Mouse (Mus musculus) testis, adult 2 months (tissue): ENCODE measurements at regions not wholly inside any gene's neighbourhood (a gene's known extent, or its start where the extent isn't known, plus 50 kb on each side); places are given as distances from the start of the nearest gene placed in this dataset.

Source experiments
- H3K27ac ChIP-seq: fragments of 200-500 bp; 2 replicates; pipeline ENCODE4 v1.5.1; 2012; ENCODE audit warnings: low read depth, low read length; ENCODE audit not compliant: control insufficient read depth, insufficient read depth
- H3K27me3 ChIP-seq: fragments of 200-500 bp; 2 replicates; pipeline ENCODE4 v1.6.1; 2012; ENCODE audit warnings: mild to moderate bottlenecking, low read length, moderate library complexity; ENCODE audit not compliant: control insufficient read depth, insufficient read depth
- H3K36me3 ChIP-seq: fragments of 200-500 bp; 2 replicates; pipeline ENCODE4 v1.6.1; 2012; ENCODE audit warnings: mild to moderate bottlenecking, low read length; ENCODE audit not compliant: control insufficient read depth, insufficient read depth
- H3K4me1 ChIP-seq: fragments of 200-500 bp; 2 replicates; pipeline ENCODE4 v1.6.1; 2012; ENCODE audit warnings: low read length; ENCODE audit not compliant: control insufficient read depth, insufficient read depth
- H3K4me3 ChIP-seq: fragments of 200-500 bp; 2 replicates; pipeline ENCODE4 v1.5.1; 2012; ENCODE audit warnings: low read depth, mild to moderate bottlenecking, low read length, moderate library complexity, mixed read lengths; ENCODE audit not compliant: control insufficient read depth
- CTCF ChIP-seq: fragments of 200-500 bp; IDR thresholded peaks from 2 replicates; pipeline ENCODE4 v1.5.1; 2012; ENCODE audit warnings: low read depth, mild to moderate bottlenecking, inconsistent platforms, low read length, moderate library complexity; ENCODE audit not compliant: control insufficient read depth, insufficient read depth, insufficient replicate concordance
- POLR2A ChIP-seq: fragments of 200-500 bp; IDR thresholded peaks from 2 replicates; pipeline ENCODE4 v1.6.1; 2012; ENCODE audit warnings: low read depth, mild to moderate bottlenecking, inconsistent platforms, low read length, moderate library complexity; ENCODE audit not compliant: control insufficient read depth

DNA sequence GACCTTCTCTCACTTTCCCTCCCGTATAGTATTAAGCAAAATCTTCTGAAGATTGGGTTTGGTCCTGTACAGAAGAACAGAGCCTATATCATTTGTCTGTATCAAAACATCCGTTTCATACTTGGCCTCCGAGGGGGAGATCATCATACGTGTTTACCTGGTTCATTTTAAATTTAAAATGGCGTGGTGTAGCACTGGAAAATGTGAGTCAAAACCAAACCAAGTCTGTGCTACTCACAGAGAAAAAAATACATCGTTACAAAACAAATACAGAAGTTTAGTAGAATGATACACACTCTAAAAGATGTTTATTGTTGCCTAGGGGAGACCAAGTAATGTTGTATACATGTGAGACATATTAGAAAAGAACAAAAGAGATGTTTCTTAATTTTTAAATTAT, 1108.9 kb upstream of the Adgrl4 start:
- no peak for TF ChIP-seq POLR2A
- TF ChIP-seq CTCF, result no peak
- no peaks in the 10 kb centered on the region for H3K36me3 ChIP-seq
- H3K4me3 ChIP-seq, result no peak overlapping the region
- H3K4me1 ChIP-seq, result no peaks in the 10 kb centered on the region
- H3K27ac ChIP-seq, result no peak overlapping the region
- H3K27me3 ChIP-seq, result no peaks in the 10 kb centered on the region

DNA sequence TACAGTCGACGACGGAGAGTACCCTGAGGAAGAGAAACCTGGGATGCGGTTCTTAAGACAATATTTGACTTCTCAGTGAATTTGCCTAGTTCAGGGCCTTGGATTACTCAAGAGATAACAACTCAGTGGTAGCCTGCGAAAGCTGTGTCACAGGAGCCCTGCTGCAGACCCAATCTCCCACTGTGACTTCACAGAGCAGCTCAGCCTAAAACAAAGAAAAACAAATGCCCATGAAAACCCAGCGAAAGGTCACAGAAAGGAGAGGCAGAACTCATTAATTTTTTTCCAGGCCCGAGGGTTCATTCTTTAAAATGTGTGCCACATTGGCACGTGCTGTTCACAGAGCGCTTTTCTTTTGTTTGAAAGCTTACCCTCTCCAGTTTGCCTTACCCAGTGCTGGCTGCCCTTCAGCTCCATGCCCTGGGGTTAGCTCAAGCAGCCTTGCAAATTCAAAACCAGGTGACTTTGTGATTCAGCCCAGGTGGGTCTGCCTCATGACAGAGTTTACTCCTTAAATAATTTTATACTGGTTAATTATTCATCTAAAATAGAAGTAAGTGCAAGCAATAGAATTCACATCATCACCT, 1085.5 kb upstream of the Adgrl4 start:
- Histone ChIP-seq H3K4me1 (no peaks in the 10 kb centered on the region), H3K27ac (no peak overlapping the region), H3K36me3 (no peaks in the 10 kb centered on the region), H3K27me3 (no peaks in the 10 kb centered on the region), H3K4me3 (no peak overlapping the region; the same call in 1 of the 2 replicates)
- TF ChIP-seq CTCF (no peak), POLR2A (no peak)

DNA sequence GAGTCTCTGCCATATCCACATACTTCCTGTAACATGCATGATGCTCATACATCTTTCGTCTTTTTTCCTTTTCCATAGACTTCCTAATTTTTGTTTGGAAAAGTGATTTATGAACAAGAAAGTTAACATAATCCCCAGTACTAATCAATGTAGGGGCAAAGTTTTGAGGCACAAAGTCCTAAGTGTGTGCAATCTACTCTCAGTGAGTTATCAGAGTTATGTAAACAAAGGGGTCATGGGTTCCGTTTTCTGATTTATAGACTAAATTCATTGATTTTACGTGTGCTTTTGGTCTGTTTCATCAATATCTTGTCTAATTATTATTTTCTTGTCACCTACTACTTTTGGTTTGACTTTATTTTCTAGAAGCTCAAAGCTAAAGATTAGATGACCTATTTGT, 1071.9 kb upstream of the Adgrl4 start:
- no peak overlapping the region for H3K4me3 ChIP-seq
- TF ChIP-seq POLR2A (no peak), CTCF (no peak)
- no peaks in the 10 kb centered on the region for H3K4me1 ChIP-seq

DNA sequence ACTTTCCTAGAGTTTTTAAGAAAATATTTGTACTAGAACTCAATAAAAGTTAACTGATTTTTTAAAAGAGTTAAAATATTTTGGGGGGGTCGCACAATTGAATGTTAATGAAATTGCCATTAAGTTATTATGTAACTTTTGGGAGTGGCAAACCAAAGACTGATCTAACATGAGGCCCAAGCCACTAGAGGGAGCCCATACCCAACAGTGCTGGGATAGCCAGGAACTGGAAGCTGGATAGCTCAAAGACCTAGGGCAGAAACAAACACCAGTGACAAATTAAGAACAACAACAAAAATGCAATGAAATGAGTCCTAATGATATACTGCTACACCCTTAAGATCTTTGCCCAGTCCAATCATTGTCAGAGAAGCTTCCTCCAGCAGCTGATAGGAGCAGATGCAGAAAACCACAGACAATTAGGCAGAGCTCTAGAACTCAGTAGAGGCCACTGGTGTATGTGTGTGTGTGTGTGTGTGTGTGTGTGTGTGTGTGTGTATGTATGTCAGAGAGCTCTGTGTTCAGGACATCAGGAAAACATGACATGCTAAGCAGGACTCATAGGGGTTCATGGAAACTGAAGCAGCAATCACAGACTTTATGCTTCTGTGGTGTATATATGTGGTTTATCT, 1052.6 kb upstream of the Adgrl4 start:
- no peak for TF ChIP-seq POLR2A
- TF ChIP-seq CTCF, result no peak
- Histone ChIP-seq H3K36me3 (no peaks in the 10 kb centered on the region), H3K4me1 (no peaks in the 10 kb centered on the region), H3K27ac (no peak overlapping the region), H3K27me3 (no peaks in the 10 kb centered on the region), H3K4me3 (no peak overlapping the region)

More for the DNA sequence above, 1071.9 kb upstream of the Adgrl4 start:
- H3K27me3 ChIP-seq, result no peaks in the 10 kb centered on the region
- H3K36me3 ChIP-seq, result no peaks in the 10 kb centered on the region
- no peak overlapping the region for H3K27ac ChIP-seq

DNA sequence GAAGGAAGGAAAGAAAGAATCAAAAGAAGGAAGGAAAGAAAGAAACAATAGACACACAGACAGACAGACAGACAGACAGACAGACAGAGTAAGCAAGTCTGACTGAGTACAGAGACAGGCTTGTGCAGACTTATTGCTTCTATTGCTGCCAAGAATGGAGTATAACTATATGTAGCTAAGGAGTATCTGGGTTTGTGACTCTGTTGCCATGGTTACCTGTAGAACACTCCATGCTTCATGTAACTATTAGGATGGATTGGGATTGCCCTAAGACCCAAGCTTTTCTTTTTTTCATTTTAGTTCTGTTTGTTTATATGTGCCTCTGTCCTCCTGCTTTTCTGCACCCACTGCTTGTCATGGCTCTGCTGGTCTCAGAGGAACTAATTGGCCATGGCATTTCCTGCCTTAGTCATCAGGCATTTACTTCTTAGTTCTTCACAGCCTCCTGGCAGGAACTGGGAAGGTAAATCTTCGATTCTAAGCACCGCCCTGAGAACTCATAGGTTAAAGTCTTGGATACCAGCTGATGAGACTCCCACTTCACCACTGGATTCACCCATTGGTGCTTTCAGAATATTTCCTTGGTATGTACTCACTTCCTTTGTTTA, 1035.9 kb upstream of the Adgrl4 start:
- Histone ChIP-seq H3K4me1 (no peaks in the 10 kb centered on the region), H3K36me3 (no peaks in the 10 kb centered on the region), H3K4me3 (peak overlapping the region; percentile 54; the same call in 1 of the 2 replicates), H3K27ac (no peak overlapping the region), H3K27me3 (no peaks in the 10 kb centered on the region)
- no peak for TF ChIP-seq CTCF
- TF ChIP-seq POLR2A, result no peak

DNA sequence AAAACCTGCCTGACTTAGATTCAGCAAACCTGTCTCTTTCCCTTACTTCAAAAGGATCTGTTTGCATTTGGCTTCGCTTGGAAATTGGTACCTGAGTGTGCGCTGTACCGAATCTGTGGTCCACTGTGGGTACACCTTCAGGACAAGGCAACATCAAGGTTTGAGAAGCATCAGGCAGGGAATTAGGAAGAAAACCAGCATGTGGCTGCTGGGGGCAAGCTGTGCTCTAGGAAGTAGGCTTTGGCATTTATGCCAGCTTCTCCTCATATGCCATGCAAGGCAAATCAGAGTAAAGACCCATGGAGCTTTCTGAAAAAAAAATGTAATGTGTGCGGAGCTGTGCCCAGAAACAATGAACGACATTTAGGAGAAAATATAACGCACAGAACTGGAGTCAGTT, 1031.6 kb upstream of the Adgrl4 start:
- Histone ChIP-seq H3K4me1 (no peaks in the 10 kb centered on the region), H3K27me3 (no peaks in the 10 kb centered on the region), H3K36me3 (no peaks in the 10 kb centered on the region), H3K27ac (no peak overlapping the region), H3K4me3 (no peak overlapping the region)
- TF ChIP-seq POLR2A, result no peak

DNA sequence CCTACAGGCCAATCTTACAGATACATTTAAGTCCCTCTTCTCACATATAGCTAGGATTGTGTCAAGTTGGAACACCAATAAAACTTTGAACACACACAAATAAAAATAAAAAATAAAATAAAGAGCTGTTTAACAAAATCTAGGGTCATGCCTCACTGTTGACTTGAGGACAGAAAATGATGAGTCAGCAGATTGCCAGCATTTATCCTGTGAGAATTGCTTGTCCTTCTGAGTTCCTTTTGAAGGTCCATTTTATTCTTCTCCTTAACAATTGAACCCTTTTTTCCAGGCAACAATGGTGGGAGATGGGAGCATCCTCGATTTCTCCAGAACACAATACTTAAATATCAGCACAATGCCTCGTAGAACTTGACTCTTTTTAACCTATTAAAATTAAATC, 1022.4 kb upstream of the Adgrl4 start:
- no peak overlapping the region for H3K27ac ChIP-seq
- no peaks in the 10 kb centered on the region for H3K27me3 ChIP-seq
- H3K36me3 ChIP-seq, result no peaks in the 10 kb centered on the region
- no peaks in the 10 kb centered on the region for H3K4me1 ChIP-seq
- no peak overlapping the region for H3K4me3 ChIP-seq
- TF ChIP-seq CTCF (no peak), POLR2A (no peak)

DNA sequence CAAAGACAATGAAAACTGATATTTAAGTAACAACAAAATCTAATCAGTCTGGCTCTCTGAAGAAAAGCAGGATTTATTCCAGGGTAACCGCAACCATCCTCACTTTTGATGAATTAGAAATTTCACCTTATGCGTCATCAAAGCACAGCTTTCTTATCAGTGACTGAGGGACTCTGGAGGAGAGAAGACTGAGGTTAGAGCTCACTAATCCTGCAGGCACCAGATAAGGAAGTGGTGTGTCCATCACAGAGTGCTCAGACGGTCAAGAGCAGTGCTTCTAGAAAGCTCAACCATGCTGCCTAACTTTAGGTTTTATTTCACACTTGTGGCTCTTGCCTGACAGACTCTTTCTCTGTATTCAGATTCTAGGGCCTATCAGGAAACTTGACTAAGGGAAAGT, 1021.2 kb upstream of the Adgrl4 start:
- H3K27ac ChIP-seq, result no peak overlapping the region
- H3K36me3 ChIP-seq, result no peaks in the 10 kb centered on the region
- no peak for TF ChIP-seq POLR2A
- no peak overlapping the region for H3K4me3 ChIP-seq
- no peaks in the 10 kb centered on the region for H3K27me3 ChIP-seq
- no peaks in the 10 kb centered on the region for H3K4me1 ChIP-seq
